Mouse (Mus musculus) lung, postnatal 0 days (tissue): ENCODE measurements at regions not wholly inside any gene's neighbourhood (a gene's known extent, or its start where the extent isn't known, plus 50 kb on each side); places are given as distances from the start of the nearest gene placed in this dataset.
"Not testable (repeated sequence)": the region's sequence is repeated elsewhere in the genome, so short reads cannot be mapped to it uniquely, and the experiment has no call there.

ENCODE experiments used
- CTCF ChIP-seq: IDR thresholded peaks from 2 replicates; pipeline ENCODE4 v1.5.1; 2016; ENCODE audit warnings: antibody characterized with exemption, mild to moderate bottlenecking
- EP300 ChIP-seq: IDR thresholded peaks from 2 replicates; pipeline ENCODE4 v1.6.1; 2016; ENCODE audit warnings: antibody characterized with exemption, mild to moderate bottlenecking, control low read depth

DNA sequence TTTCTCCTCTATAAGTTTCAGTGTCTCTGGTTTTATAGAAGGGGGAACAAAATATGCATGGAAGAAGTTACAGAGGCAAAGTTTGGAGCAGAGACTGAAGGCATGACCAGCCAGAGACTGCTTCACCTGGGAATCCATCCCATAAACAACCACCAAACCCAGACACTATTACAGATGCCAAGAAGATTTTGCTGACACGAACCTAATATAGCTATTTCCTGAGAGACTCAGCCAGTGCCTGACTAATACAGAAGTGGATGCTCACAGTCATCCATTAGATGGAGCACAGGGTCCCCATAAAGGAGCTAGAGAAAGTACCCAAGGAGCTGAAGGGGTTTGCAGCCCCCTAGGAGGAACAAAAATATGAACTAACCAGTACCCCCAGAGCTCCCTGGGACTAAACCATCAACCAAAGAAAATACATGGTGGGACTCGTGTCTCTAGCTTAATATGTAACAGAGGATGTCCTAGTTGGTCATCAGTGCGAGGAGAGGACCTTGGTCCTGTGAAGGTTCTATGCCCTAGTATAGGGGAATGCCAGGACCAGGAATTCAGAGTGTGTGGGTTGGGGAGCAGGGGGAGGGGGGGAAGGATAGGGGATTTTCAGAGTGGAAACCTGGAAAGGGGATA is 621.2 kb upstream of the Msl3l2 start:
- not testable (repeated sequence) for TF ChIP-seq CTCF, EP300
